Mouse (Mus musculus): ENCODE measurements around the gene BC005537.
A peak's percentile ranks its signal among the peaks of the same experiment; 100 is the strongest.

The BC005537 gene

DNA sequence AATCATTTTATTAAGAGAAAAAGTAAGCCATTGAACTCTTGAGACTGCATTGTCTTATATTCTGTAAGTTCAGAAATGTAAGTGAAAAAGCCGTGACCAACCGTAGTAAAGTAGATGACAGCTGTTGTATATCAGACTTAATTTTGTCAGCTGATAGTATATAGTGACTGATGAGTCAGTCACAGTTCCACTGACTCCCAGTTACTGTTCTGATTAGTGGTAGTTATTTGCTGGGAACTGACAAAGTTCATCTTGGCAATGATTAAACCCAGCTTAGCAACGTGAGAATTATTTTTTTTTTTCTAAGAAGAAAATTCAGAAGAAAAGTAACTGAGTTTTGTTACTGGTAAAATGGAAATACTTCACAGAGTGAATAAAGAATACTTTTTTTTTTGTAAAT lies 40.2 kb downstream of the BC005537 start:
- no peak for DNase-seq (ENCODE audit: low spot score in 2 of 2)

GRCm38 (mm10) chr13:24844983-24845955 lies 43.8 kb downstream of the BC005537 start, which contains the start of gene D130043K22Rik:
Gene D130043K22Rik (plus strand): TSS chr13:24845135.
- DNase-seq (ENCODE audit: low spot score in 2 of 2) = peak in 1 of 2 experiments; percentile 21

- no peak for DNase-seq (ENCODE audit: low spot score in 2 of 2)
Measured at GRCm38 (mm10) chr13:24849318-24849717, 47.9 kb downstream of the BC005537 start.

GRCm38 (mm10) chr13:24851989-24852388 lies 50.5 kb downstream of the BC005537 start:
- DNase-seq (ENCODE audit: low spot score in 2 of 2) = no peak

- DNase-seq (ENCODE audit: low spot score in 2 of 2) = no peak
Measured at GRCm38 (mm10) chr13:24852570-24852969, 51.1 kb downstream of the BC005537 start.

DNA sequence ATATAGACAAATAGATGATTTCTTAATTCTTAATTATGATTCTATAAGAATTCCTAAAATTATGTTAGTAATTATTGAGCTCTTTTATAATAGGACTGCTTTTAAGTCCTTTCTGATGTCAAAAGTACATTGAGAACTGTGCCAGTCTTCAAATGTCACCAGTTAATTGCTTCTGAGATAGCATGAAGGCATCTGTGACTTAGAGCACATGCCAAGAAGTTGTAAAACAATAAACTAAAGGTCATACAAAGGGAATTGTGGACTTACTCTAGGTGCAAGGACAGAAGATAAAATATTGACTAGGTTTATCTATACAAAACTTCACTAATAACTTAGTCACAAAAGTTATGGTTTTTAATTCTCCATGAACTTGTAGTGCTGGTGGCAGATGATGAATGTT lies 57.7 kb downstream of the BC005537 start:
- no peak for DNase-seq (ENCODE audit: low spot score in 2 of 2)

- DNase-seq (ENCODE audit: low spot score in 2 of 2) = no peak
Measured at GRCm38 (mm10) chr13:24861084-24861483, 59.6 kb downstream of the BC005537 start.

- DNase-seq (ENCODE audit: low spot score in 2 of 2) = no peak
Measured at GRCm38 (mm10) chr13:24862021-24862420, 60.6 kb downstream of the BC005537 start.

DNA sequence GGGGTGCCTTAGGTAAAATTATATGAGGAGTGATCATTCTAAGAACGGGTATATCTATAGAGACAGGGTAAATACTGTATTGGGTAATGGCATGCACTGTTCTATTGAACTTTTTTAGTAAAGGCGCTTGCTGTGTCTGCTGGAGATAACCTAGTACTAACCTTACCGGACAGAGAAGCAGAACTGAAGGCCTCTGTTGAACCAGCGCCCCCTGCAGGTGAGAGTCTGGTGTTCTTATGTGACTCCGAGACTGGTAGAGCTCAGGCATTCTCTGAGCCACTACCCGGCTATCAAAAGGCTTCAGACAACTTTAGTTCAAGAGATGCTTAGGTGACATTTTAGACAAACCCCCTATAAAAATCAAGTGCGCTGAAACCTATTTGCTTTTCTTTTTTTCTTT lies 61.1 kb downstream of the BC005537 start:
- DNase-seq (ENCODE audit: low spot score in 2 of 2) = peak; percentile 18 to 56
